Mouse (Mus musculus) left cerebral cortex, adult 11 months (tissue): Measurements from ENCODE around the gene Timm8a1.

Source experiments
- DNase-seq: peaks from one replicate; pipeline ENCODE4 v3.0.0; 2022; ENCODE audit warnings: low spot score

Gene Timm8a1

DNA sequence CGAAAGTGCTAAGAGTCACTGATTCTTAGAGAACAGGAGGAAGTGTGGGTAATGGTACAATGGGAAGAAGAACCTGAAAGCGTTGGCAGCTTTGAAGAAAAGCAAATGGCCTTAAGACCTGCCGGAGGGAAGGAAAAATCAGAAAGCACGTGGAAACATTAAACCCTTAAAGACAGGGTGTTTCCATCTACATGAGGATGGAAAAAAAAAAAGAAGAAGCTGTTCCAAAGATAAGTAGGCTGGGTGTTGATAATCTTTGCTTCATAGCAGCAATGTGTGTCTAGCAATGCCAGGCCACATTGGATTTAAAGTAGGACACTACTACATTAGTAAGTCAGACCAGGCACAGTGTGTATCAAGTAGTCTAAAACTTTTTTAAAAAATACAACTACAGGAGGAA lies 16.4 kb downstream of the Timm8a1 start:
- DNase-seq = no peak

DNA sequence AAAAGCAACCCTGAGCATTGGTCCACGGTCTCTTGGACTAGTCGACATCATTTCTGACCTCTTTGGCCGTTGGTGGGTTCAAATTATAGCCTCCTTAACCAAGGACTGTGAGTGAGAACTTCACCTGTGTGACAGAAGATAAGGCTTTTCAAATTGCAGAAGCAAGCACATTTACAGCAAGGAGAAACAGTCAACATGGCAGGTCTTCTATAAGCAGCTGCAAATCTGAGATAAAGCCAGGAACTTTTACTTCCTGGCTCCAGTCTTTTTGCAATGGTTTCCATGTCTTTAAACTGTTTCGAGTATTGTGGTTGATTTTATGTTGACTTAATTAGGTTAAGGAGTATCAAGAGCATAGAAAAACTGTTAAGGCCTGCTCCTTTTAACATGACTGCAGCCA lies 17.9 kb downstream of the Timm8a1 start:
- DNase-seq = no peak

DNA sequence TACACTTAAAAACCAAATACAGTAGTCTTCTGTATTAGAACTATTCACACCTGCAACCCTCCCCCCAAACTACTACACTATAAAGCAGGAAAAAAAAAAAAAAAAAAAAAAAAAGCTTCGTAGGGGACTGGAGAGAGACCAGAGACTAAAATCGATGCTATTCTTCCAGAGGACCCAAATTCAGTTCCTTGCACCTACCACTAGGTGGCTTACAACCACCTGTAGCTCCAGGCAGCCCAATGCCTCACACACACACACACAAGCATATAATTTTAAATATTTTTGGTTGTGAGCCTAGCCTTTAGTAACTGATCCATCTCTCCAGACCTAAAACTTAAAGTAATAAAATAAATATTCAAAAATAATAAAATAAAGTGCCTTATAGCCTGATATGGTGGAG lies 32.2 kb downstream of the Timm8a1 start:
- DNase-seq = no peak

DNA sequence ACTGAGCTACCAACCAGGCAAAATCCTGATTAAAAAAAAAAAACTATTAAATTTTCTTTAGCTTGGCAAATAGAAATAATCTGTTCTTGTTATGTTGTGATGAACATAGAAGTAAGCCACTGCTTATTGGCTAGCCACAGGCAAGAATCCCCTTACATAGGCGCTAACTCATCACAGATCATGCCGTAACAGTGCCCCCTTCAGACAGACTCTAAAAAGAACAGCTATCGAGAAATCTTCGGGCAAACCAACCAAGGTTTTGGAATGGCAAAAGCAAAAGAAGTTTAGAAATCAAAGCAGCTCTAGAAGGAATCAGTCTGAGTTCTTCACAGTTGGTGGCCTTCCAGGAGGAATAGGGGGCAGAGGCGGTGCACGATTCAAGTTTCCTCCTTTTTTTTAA lies 33.7 kb downstream of the Timm8a1 start:
- no peak for DNase-seq

DNA sequence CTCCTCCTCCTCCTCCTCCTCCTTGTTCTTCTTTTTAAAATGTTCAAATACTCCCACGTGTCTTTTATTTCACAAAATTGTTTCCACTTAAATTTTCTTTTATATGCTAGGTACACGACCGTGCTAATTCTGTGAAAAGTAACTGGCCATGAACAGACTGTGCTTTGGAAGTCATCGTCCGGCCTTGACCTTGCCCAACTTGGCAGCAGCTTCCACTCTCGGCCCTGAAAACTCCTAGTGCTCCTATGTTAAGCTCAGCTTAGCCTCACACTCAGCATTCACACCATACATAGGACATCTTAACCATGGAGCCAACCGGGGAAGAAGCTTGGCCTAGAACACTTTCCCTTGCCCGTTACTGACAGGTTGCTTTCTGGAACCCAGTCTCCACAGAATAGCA lies 41.0 kb downstream of the Timm8a1 start:
- no peak for DNase-seq
